Mouse (Mus musculus) hindlimb bud, embryonic 11.5 days (tissue): Measurements from ENCODE around the gene Specc1.

Experiments
- DNase-seq: peaks from one replicate; pipeline ENCODE4 v3.0.0-alpha.2; 2012; ENCODE audit warnings: low read depth, low spot score; ENCODE audit errors: extremely low spot score

Gene Specc1

DNA sequence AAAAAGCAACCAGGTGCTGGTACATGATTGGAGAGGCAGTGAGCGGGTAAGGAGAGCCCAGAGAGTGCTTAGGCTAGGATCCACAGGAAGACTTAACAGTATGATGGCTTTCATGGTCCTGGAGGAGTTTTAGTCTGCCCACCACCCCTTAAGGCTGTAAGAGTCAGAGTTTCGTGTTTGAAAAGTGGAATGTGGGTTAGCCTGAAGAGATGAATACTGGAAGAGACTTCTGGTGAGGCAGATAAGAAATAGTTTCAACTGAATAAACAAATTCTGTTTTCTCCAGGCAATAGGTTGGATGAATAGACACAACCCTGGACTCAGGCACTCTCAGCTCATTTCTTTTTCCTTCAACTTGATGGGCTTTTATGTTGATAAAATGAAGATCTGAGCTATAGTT lies 130.1 kb downstream of the Specc1 start:
- no peak for DNase-seq

GRCm38 (mm10) chr11:62087051-62087450 lies 130.5 kb downstream of the Specc1 start:
- no peak for DNase-seq

- DNase-seq: no peak
Measured at GRCm38 (mm10) chr11:62088651-62089050, 132.1 kb downstream of the Specc1 start.

DNA sequence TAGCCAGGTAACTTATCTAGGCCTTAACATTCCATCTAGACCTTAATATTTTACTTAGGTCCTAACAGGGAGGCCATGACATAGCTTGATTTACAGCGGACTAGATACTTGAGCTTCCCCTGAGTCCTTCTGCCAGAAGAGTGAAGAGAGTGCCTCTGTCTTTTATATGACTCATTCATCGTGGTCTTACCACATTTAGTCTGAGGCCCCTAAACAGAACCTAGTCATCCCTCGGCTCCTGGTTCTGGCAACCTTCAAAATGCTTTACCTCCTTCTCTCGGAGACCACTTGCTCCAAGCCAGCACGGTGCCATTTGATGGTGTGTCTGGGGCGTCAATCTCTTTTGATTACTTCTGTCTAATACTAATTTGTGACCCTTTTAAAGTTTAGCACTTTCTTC lies 133.8 kb downstream of the Specc1 start:
- DNase-seq: no peak

DNA sequence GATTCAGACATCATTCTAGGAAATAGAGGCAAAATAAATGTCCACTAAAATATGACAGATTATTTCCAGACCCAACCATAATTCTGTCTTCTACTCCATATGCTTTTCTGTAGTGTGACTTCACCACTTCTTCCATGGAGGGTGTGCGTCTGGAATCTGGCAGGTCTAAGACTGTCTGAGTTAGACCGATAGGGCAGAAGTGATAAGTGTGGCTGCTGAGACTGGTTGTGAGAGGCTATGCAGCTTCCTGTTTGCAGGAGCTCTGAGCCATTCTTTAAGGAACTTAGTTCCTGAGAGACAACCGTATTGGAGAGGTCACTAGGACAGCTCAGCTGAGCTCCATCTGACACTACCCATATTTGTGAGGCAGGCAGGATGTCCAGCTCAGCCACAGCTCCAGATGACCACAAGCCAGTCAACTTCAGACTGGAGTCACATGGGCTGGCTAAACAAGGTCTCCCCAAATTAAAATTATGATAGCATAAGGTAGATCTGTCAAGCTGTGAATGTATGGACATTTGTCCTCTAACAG lies 146.9 kb downstream of the Specc1 start:
- DNase-seq: no peak

DNA sequence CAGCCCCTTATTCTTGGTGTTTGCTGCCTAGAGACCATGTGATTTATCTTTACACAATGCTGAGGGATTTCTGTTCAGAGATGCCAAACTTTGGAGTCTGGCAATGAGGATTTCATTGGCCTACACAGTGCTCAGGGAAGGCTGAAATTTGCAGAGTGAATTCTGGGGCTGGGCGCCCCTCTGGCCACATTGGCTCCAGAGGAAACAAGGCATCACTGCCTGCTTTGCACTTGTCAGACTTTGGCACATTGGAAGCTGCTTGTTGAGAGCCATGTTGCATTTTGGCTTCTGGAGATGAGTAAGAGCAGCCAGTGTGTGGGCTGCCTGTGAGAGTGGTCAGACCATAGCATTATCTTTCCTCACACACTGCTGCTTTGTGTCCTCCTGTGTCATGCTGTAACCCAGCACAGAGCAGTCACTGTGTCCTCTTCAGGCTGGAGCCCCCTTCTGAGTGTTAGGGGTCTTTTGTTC lies 149.9 kb downstream of the Specc1 start:
- no peak for DNase-seq

DNA sequence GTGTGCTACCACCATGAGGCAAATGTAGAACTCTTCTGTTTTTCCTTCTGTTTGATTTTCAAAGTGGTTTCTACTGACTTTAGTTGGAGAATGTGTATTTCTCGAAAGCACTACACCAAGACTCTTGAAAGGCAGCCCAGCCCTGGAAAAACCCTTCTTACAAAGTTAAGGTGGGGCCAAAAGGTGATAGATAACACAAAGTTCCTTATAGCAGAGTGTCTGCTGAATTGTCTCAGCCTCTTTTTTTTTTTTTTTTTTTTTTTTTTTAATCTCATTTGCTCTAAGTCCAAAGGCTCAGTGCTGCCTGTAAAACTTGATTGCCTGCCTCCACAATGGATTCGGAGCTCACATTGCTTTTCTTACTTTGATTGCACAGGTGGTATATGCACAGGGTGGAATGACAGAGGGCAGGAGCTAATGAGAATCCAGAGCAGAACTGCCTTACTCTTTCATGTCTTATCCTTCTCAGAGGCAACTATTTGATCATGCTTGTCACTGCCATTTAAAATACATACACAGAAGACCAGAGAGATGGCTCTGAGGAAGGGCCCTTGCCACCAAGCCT lies 150.8 kb downstream of the Specc1 start:
- DNase-seq: no peak

GRCm38 (mm10) chr11:62118561-62118960 lies 162.0 kb downstream of the Specc1 start:
- DNase-seq: no peak

- no peak for DNase-seq
Measured at GRCm38 (mm10) chr11:62119871-62120270, 163.3 kb downstream of the Specc1 start.

DNA sequence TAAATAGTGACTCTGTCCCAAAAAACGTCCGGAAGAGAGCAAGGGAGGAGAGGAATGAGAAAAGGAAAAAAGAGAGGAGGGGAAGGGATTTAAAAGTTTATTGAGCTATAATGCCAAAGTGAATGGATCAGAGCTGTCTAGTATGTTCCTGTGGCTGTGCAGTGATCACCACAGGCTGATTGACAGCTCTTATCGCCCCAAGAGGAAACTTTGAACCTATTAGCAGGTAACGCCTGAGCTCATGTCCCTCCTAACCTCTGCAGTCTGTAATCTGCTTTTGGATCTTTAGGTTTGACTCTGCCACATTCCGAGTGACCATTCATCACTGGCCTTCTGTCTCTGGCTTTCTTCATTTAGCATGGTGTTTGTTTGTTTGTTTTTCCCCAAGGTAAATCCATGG lies 164.8 kb downstream of the Specc1 start:
- no peak for DNase-seq

GRCm38 (mm10) chr11:62127692-62128091 lies 171.1 kb downstream of the Specc1 start:
- DNase-seq: peak; percentile 72

- no peak for DNase-seq
Measured at GRCm38 (mm10) chr11:62128197-62128596, 171.6 kb downstream of the Specc1 start.

- no peak for DNase-seq
Measured at GRCm38 (mm10) chr11:62130191-62130590, 173.6 kb downstream of the Specc1 start.

DNA sequence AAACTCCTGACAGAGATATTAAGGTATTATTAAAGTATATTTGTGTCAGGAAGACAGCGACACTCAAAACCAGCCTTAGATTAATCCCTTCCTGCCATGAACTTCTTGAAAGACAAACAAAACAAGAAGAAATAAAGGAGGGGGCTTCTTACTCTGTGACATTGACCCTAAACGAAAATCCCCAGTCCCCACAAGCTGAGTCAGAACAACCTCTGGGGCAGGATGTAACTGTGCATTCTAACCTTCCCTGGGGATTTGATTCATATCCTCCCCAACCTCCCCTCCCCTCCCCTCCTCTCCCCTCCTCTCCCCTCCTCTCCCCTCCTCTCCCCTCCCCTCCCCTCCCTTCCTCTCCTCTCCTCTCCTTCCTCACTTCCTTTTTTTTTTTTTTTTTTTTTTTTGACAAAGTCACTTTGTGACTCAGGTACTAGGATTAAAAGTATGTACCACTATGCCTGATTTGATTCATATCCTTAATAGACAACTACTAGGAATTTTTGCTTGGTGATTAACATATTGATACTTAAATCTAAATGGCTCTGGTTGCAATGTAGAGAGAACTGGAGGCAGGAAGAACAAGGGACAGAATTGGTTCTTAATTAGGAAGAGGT lies 174.2 kb downstream of the Specc1 start:
- DNase-seq: no peak

- no peak for DNase-seq
Measured at GRCm38 (mm10) chr11:62131601-62132000, 175.0 kb downstream of the Specc1 start.

- no peak for DNase-seq
Measured at GRCm38 (mm10) chr11:62134191-62134590, 177.6 kb downstream of the Specc1 start.

- DNase-seq: no peak
Measured at GRCm38 (mm10) chr11:62145216-62146110, 188.9 kb downstream of the Specc1 start.

- DNase-seq: no peak
Measured at GRCm38 (mm10) chr11:62146661-62147060, 190.1 kb downstream of the Specc1 start.

DNA sequence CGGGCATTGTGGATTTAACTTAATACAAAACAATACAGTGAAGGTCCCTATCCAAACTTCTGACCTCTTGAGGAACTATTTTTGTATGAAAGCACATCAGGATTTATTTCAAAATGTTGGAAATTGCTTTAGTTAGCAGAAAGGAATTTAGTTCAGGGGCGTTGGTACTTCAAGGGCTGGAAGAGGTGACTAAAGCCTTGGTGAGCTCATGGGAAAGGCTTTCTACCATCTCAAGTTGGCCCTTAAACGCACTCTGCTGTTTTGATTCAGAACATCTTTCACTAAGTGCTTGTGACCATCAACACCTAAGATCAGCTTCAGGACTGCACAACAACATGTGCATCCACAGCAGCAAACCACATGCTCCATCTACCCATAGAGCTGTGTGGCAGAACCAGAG lies 191.5 kb downstream of the Specc1 start:
- DNase-seq: no peak

DNA sequence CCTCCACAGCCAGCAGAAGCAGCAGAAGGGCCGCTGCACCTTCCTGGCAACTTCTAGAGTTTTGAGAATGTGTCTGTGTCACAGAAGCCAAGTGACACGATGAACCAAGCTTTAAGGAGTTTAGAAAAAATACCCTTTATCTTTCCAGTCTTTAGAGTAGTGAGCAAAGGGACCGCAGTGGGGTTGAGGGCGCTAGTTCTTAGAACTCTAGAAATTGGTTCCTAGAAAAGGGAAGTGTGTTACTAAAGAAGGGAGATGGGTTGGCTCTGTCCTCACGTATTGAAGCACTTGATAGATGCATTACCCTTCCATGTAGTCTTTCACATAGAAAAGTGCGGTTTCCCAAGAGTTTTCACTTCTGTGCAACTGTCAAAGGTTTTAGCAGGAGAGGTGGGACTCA lies 191.9 kb downstream of the Specc1 start:
- DNase-seq: no peak

DNA sequence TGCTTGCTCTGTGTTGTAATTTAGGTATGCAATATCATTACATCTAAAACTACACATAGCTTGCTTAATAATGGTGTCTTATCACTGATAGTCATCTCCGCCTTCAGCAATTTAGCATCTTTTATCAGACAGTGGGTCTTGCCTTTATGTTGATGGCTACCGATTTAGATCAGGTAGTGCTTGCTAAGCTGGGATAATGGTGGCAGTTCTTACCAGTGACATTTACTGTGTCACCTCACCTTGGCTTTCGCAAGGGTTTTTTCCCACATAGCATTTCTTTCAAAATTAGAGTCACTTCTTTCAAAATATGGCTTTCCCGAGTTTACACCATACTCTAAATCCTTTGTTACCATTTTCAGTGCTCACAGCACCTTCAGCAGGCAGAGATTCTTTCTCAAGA lies 196.5 kb downstream of the Specc1 start:
- DNase-seq: no peak

GRCm38 (mm10) chr11:62159803-62160202 lies 203.2 kb downstream of the Specc1 start:
- no peak for DNase-seq
